Mouse (Mus musculus): ENCODE results near the gene Gpm6b.

The Gpm6b gene

DNA sequence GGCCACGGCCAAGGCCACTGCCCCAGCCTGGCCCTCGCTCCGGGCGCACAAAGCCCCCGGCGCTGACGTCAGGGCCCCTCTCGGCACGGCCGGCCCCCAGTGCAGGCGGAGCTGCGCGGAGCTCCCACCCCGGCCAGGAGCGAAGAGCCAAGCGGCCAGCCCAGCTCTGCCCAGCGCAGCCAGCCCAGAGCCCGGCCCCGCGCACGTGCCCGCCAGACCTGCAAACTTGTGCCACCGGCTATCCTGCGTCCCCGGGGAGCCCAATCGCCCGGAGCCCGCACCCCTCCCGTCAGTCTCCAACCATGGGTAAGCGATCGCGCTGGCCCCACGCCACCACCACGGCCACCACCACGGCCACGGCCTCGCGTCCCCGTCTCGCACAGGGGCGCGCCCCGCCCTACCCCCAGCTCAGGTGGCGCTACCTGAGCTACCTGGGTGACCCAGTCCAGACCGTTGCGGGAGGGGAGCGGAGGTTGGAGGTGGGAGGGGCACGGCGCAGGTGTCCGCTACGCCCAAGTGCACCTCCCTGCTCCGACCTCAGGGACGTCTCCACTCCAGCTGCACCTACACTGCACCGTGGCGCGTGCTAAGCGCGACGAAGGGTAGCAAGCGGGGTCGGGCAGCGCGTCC, at the start of gene Gpm6b:
Gene Gpm6b (plus strand): TSS at position 81 of the 630 bp plus-strand sequence.
- DNase-seq = peak; percentile 47

DNA sequence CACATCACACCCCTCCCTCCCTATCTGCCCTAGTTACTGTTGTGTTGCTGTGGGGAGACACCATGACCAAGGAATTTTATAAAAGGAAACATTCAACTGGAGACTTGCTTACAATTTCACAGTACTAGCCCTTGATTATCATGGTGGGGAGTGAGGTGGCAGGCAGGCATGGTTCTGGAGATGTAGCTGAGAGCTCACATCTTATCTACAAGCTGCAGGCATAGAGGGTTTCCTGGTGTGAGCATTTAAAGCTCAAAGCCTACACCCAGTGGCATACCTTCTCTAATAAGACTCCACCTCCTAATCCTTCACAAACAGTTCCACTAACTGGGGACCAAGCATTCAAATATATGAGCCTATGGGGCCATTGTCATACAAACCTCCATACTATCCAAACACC, 42.4 kb upstream of the Gpm6b start:
- DNase-seq = no peak

DNA sequence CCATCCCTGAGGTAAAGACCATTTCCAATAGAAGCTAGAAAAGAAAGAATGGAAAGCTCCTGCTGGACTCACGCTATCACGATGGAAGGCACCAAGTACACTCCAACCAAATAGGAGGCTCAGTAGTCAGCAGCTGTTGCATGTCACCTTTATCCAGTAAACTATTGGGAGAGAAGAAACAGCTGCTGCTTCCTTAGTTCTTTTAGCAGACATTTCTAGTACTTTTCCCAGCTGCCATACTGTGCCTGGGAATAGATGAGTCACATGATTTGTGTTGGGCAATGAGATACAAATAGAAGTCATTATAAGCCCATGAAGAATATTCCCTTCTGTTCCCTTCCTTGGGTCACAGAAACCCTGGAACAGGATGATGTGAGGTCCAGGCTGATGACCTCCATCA, 40.4 kb upstream of the Gpm6b start:
- DNase-seq = peak; percentile 47

DNA sequence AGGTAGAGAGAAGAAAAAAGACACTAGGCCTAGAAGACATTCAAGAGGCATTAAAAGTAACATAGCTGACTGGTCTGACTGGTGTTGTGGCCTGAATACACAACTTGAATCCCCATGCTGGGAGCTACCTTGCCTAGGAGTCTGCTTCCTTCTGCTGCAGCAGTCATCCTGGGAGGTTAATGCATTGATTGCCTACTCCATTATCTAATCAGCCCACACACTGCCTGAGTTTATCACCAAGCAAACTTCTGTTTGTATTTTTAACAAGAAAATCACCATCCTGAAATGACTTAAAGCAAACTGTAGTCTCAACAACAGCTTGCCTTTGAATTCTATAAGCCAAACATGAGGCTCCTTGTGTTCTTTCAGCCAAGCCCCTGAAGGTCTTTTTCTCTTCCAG, 38.9 kb upstream of the Gpm6b start:
- DNase-seq = no peak

DNA sequence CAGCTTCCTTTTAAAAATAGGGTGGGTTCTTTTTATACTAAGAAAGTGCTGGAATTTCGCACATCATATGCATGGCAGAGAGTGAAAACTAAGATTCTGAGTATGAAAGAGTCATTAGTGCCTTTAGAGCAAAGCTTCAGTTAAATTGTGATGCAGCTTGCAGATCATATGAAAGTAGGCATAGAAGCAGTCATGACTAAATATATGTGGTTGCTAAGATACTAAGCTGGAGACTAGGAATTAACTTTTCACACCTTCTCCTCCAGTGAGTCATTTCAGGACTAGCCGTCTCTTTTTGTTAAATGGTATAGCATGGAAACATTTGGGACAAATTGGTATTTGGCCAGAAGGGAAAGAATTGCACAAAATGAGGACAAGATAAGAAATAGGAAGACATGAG, 24.1 kb upstream of the Gpm6b start:
- DNase-seq = no peak

DNA sequence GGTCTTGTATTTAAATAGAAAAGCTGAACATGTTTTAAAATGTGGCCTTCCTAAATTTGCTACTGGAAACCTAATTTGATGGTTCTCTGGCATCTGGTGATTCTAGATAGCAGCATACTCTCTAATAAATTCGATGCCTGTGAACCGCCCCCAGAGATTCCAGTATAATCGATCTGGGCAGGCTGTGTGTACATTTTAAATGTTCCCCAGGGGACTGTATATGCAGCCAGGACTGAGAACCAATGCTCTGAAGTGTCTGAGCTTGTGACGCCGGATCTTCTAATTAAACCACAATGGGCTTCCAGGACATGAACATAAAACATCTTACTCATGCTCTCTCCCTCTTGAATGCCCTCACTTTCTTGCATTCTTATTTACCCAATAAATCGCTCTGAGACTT, 22.5 kb upstream of the Gpm6b start:
- no peak for DNase-seq

- DNase-seq = no peak
These were observed 22.0 kb upstream of the Gpm6b start for GRCm38 (mm10) chrX:166216720-166217119.

DNA sequence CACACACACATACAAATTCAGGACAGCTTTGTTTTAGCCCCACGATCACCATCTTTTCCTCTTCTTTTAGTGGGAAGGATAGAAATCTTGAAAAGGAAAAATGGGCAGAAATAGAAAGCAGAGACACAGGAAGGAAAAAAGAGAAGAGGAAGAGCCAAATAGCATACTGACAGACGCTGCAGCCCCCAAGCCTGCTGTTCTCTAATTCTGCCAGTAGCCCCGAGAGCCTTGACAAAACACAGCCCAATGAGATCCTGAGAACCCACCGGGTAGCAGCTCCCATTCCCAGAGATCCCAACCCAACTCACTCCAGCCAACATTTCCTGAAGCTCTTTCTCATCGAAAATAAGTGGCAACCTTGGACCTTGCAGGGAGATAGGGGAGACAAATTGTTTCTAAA, 19.4 kb upstream of the Gpm6b start:
- DNase-seq = no peak

DNA sequence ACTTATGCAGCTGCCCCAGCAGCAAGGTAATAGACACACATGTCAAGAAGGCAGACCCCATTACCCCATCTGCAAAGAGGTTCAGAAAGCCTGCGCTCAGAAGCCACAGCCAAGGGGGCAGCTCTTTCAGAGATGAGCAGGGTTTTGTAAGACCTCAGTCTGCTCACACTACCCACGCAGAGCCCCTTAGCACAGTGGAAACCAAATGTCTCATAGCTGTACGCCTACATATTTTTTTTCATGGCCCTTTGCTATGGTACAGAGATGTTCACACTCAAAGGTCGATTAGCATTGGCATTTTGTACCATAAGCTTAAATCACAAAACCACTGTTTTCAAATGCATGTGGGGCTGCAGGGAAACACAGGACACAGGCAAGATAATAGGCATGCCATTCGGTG, 11.9 kb upstream of the Gpm6b start:
- DNase-seq = no peak

DNA sequence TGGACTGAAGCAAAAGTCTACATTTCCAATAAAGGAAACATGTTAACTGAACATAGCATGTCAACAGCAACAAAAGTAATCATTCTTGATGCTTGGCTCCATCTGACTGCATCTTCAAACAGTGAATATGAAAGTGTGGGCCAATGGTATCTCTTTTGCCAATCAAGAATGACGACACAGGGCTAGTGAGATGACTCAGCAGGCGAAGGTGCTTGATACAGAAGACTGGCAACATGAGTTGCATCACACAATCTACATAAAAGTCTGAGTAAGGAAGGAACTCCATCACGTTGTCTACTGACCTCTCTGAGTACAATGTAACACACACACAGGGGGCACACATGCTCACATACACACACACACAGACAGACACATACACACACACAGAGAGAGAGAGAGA, 9.0 kb upstream of the Gpm6b start:
- no peak for DNase-seq

GRCm38 (mm10) chrX:166230515-166231267, 8.0 kb upstream of the Gpm6b start:
- DNase-seq = no peak

DNA sequence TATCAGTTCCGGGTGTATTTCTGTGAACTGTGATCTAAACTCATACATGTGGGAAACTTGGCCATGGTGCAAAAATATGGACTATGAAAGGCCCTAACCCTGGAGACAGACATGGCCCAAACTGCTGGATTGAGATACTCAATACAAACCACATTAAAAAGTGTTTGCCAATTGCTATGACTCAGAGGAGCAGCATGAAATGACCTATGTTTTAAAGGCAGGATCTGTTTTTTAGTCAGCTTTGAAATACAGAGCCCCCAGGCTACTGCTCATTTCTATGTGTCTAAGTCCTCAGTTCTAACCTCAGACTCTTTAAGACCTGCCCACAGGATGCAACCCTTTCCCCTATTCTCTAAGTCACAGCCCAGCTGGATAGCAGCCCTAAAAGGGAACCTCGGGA, 2.6 kb upstream of the Gpm6b start:
- peak; percentile 15 for DNase-seq

DNA sequence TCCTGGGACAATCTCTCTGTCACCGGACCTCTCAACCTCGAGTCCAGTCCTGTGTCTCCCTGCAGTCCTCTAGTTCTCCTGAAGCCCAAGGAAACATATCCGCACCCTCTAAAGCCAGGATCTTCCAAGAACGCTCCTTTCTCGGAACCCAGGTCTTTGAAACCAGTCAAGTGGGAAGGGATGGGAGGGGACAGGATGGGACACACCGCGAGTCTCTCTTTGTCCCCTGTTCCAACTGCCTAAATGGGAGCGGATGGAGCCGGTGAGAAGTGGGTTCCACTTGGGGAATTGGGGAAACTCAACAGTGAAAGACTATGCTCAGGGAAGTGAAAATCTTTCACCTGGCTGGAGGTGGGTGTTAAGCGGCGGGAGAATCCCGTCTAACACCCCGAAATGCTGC, 809 bp downstream of the Gpm6b start:
- no peak for DNase-seq

DNA sequence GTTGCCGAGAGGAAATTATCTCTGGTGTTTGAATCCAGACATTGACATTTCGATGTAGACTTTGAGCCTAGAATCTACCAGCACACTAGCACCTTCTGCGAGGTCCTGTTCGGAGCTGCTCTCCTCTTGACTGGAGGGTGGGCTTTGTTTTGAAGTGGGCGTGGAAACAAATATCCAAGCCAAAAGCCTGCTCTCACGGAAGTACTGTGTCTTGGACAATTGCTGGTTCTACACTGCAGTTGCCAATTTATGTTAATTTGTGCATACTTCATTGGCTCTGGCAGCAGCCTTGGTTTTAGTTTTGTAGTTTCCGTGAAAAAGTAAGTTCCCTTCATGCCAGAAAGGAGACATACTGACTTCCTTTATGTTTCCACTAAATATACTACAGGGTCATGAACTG, 2.0 kb downstream of the Gpm6b start:
- no peak for DNase-seq

- no peak for DNase-seq
These were observed 4.7 kb downstream of the Gpm6b start for GRCm38 (mm10) chrX:166243261-166243885.

DNA sequence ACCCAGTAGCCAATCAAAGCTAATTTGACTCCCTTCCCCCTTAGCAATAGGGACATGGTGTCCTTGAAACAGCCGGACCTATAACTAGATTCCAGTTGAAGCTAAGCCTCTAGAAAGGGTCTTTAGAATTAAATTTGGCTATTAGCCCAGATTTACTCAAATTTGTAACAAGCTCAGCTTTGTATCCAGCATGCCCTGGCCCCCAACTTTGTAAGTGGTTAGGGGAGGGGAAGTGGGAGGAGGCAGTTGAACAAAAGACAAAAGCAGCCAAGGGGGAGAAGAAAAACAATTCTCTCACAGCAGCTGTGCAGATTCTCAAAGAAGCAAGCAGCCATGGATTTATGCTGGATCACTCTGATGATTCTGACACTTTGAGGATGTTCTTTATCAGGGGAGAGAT, 32.8 kb downstream of the Gpm6b start:
- DNase-seq = no peak

GRCm38 (mm10) chrX:166272646-166273045, 33.9 kb downstream of the Gpm6b start:
- DNase-seq = no peak

- DNase-seq = peak; percentile 63
These were observed 41.1 kb downstream of the Gpm6b start for GRCm38 (mm10) chrX:166279861-166280260.

DNA sequence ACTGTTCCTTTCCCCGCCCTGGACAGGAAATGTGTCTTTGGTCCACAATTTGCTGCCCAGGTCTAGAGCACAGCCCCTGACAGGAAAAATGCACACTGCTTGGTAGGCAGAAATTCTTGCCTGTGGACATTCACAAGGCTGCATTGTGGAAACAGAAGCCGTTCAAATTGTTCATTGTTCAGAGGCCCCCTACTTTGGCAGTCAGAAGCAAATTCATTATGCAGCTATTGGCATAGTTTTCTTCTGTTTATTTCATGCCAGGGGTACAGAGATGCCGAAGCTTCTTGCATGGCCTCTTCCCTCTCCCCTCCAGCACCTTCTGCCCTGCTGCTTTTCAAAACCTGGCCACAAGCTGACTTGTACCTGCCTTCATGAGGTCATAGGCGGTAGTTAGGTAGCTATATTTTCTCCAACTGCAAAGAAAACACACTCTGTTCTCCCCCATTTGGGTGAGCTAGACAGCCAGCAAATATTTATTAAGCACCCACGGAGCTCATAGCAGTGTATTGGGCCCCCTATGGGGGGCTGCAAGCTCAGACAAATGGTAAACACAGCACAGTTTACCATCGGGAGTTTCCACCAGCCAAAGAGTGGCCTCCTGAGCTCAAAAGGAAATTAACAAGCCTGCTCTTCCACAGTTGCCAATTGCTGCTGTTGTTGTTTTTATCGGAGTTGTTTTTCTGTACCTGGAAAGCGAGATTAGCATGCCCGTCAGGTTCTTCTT, 48.2 kb downstream of the Gpm6b start:
- DNase-seq = no peak

DNA sequence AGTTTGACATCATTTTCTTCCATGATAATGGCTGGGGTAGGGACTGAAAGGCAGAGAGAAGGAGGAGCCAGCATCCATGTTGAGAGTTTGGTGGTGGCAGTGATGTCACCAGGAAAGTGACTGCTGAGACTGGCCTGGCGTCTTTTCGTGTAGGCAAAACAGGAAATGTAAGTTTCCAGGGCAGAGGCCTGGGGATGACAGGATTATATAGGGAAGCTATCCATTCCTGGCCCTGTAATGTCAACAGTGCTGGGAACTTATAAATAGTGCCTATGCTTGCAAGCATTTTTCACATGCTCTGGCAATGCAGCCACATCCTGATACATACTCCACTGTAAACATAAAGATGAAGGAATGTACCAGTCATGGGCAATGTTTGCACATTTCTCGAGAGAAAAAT, 52.6 kb downstream of the Gpm6b start:
- no peak for DNase-seq

DNA sequence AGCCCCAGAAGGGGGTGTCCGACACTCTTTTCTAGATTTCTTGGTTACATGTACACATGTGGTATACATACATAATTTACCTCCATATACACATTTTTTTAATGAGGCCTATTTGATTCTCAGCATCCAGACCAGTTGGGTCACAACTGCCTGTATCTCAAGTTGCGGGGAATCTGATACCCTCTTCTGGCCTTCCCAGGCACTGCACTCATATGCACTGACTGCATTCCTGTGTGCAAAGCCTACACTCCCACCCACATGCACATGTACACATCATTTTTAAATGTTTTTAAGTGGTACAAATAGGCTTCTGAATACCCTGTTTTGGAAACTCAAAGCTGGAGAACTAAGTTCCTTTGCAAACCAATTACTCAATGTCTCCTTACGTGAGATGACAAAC, 54.8 kb downstream of the Gpm6b start:
- no peak for DNase-seq

GRCm38 (mm10) chrX:166302791-166303190, 64.1 kb downstream of the Gpm6b start:
- DNase-seq = no peak

- DNase-seq = no peak
These were observed 65.6 kb downstream of the Gpm6b start for GRCm38 (mm10) chrX:166304355-166304754.

Data from lung, postnatal 36 days (tissue).